Mouse (Mus musculus) CH12.LX (cell line): ENCODE results near the gene Agrp.

ENCODE experiments used
- CTCF ChIP-seq, 2 experiments: IDR thresholded peaks in 1 of 2; conservative IDR thresholded peaks in 1 of 2; 2 replicates each; pipeline ENCODE4 v1.5.1; 2011 to 2012; ENCODE audit warnings: low read depth in 2 of 2, low read length in 2 of 2, improper control_type of control experiment in 1 of 2, inconsistent platforms in 1 of 2, mild to moderate bottlenecking in 1 of 2, moderate library complexity in 1 of 2
- JUND ChIP-seq: conservative IDR thresholded peaks from 2 replicates; pipeline ENCODE4 v1.6.1; 2011; ENCODE audit warnings: low read depth, low read length, improper control_type of control experiment
- MAFK ChIP-seq: IDR thresholded peaks from 2 replicates; pipeline ENCODE4 v1.6.1; 2011; ENCODE audit warnings: low read length, improper control_type of control experiment; ENCODE audit not compliant: insufficient replicate concordance
- MAX ChIP-seq: IDR thresholded peaks from 2 replicates; pipeline ENCODE4 v1.6.1; 2011; ENCODE audit warnings: low read length, improper control_type of control experiment
- MEF2A ChIP-seq: IDR thresholded peaks from 2 replicates; pipeline ENCODE4 v1.6.1; 2014; ENCODE audit warnings: low read depth, mild to moderate bottlenecking, inconsistent platforms, low read length, improper control_type of control experiment, borderline replicate concordance
- SMC3 ChIP-seq: IDR thresholded peaks from 2 replicates; pipeline ENCODE4 v1.6.1; 2011; ENCODE audit warnings: low read depth, low read length, improper control_type of control experiment

- TF ChIP-seq SMC3 (peak; percentile 59), CTCF (conservative IDR thresholded peaks at IDR 0.05 in 1 of 2, IDR thresholded peaks at IDR 0.05 in 1 of 2; ENCODE audit: low read depth in 2 of 2, low read length in 2 of 2) (peak in 1 of 2 experiments; percentile 80; a peak in 2 of 4 replicates), JUND (no peak), MAFK (no peak), MEF2A (0 out of 2 replicates have a peak, but pooled peaks have one; percentile 24), MAX (peak; percentile 66; the same call in 1 of the 2 replicates)
Measured at GRCm38 (mm10) chr8:105636018-105636962, 903 bp downstream of the Agrp start, which contains the start of gene Ctcf.
